Mouse (Mus musculus) kidney, adult 18-20 months (tissue): ENCODE measurements around the gene Spock3.
"Not testable (repeated sequence)": the region's sequence is repeated elsewhere in the genome, so short reads cannot be mapped to it uniquely, and the experiment has no call there.

Experiments
- DNase-seq: peaks from one replicate; pipeline ENCODE4 v3.0.0; 2021

Gene Spock3

DNA sequence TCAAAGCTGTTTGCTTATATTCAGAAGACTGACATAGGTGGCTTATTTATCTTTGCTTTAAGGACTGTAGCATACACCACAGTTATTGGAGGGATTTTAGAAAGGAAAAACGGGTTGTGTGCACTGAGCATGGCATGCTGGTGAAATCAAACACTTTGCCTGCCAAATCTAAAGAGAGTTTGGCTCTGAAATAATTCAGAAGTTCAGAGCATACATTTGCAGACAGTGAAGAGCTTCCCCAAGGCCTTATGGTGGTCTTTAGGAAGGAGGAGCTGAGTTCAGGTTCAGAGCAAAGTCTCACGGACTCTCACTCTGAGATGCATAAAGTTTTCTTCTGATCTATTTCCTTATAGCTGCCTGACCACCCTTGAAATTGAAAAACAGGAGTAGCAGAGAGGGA lies at the start of gene Spock3:
TSS of gene Spock3 (plus strand) at position 301 of the 400 bp plus-strand sequence.
- no peak for DNase-seq

DNA sequence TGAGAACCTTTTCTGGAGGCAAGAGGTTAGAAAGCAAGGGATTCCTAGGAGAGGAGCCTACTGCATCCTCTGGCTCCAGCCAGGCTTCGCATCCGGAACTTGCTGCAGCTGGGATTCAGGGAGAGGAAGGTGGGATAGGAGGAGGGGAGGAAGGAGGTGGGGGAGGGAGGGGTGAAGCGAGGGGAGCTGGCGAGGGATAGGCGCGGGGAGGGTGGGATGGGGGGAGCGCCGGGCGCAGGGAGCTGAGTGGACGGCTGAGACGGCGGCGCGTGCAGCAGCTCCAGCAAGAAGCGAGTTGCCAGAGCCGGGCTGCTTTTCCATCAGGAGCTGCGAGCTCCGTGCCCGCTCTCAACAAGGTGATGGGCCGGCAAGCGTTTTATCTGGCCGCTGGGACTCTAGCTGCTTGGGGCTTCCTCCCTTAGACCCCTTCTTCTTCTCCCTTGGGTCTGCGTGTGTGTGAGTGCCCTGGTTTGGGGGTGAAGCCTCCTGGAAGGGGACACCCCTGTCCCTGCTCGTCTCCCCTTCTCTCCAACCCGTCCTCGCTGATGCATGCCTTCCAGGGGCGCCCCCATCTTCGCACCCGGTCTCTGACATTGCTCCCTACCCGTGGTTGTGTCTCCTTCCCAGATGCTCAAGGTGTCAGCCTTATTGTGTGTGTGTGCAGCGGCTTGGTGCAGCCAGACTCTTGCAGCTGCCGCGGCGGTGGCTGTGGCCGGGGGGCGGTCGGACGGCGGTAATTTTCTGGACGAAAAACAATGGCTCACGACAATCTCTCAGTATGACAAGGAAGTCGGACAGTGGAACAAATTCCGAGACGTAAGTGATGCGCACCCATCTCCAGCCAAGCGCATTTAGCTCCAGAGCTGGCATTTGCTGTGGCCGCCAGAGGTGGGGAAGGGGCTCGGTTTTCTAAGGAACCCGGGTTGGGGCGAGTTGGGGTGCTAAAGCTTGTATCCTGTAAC lies 645 bp downstream of the Spock3 start:
- no peak for DNase-seq

DNA sequence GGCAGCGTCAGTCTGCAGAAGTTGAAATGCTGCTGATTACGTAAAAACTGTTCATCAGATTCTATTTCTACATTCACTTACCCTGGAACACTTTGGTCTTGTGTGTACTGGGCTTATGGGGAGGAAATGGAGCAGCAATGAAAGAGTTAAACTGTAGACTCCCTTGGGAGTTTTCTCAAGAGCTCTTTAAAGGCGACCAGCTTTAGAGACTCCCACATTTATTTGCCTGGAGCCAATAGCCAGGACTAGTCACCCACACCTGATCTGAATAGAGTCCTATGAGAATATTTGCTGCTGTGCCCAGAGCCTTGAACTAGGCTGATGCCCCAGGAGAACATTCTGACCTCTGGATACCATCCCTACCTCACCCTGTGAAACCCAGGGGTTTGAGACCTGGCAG lies 1.7 kb downstream of the Spock3 start:
- DNase-seq, result no peak

DNA sequence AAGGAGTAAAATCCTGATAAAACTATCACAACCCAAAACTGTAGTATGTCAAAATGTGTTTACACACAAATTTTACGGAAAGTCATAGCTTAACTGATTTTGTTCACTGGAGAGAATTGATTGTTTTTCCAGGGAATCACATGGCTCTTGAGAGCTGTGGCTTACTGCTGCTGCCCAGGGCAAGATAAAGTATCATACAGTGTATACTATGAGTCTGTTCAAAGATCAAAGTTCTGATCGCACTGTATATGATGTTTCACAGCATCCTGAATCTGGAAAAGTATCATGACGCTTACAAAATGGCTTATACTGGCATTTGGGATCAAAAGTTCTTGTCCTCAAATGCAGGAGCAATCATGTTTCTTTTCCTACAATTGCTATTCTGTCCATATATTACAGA lies 11.8 kb downstream of the Spock3 start:
- DNase-seq, result no peak

DNA sequence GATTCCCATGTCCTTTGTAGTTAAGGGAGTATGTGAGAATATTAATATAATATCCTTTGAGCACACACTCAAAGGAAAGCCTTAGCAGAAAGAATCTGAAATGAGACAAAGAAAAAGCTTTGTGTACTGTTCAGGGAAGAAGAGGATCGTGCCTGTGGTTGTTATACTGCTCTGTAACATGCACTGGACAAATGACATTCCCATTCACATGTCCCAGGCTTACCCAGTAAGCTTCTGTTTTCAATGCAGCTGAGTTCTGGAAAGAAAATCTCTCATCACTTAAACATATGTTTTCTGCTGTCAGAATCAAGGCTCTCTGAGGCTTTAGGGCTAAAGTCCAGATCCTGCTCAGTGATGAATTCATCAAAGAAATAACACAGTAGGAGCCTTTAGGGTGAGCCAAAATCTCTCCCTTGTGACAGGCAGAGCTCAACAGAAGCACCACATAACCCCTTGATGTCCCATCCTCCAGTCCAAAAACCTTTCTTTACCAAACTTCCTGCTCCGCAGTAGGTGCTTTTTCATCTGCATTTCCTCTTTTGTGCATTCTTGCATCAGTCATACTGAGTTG lies 19.1 kb downstream of the Spock3 start:
- no peak for DNase-seq

DNA sequence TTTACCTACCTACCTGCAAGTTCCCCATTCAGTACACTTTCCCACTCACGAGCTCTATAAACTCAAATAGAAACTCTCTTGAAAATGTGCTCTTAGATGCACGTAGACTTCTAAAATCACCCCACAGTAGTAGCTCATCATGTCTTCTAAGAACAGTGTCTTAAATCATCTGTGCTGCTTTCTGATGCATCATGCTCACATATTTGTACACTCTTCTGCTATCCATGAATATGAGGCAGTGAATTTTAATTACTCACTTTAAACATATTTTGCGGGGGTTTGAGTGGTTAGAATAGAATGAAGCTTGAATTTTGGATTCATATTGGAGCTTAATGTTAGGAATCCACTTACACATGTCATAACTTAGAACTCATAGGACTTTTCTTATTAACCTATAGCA lies 138.2 kb downstream of the Spock3 start:
- DNase-seq, result no peak

DNA sequence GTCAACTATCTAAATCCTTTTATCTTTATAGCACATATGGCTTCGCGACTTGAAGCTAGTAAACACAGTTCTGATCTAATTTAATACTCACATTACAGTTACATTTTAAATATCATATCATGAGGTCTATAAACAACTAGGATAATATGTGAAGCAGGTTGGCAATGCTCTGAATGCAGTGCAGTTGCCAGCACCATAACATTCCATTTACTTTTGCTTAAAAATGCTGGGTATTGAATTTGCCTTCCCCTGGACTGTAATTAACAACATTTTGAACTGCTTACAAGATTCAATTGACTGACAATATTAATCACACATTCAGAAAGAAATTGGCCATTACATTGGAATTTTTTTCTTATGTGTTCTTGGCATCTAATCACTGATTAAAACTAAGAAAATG lies 147.4 kb downstream of the Spock3 start:
- DNase-seq, result no peak

DNA sequence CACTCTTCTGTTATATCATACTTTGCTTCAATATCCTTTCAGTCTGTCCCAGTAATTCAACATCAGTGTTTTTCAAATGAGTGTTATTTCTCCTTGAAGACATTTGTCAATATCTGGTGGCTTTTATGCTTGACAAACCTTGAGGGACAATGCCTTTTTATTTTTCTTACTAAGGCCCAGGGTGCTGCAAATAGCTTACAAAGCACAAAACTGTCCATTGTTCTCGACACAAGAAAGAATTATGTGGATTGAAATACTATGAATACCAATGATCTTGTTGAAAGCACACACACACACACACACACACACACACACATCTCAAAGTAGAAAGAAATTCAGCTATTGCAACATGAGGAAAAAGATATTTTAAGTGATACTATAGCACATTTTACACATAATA lies 159.0 kb downstream of the Spock3 start:
- DNase-seq, result no peak

DNA sequence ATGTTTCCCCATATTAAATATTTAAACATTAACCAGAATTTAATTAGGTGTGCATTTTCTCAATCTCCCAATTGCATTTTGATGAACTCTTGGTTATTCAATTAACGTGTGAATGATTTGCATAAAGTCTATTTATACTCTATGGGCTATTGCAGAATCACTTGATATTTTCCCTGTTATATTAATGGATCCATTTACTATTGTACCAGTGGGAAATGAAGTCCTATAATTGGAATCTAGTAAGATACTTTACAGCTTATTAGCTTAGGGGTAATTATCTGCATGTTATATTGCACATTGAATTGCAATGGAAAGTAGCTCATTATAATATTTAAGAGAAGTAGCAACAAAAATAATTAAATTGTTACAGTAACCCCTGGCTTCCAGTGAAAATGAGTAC lies 162.1 kb downstream of the Spock3 start:
- DNase-seq, result no peak

DNA sequence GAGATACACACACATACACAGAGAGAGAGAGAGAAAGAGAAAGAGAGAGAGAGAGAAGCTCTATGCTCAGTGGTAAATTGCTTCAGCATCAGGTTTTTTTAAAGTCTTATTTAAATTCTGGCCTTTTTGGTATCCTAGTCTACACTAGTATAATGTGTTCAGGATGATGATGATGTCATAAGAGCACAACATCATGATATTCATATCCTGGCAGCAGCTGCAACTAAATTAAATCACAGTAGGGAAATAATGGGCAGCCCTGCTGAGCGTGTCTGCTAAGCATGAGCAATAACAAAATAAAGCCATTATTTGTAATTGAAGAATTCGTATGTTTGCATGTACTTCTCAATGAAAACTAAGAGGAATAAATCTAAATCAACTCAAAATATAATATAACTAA lies 169.7 kb downstream of the Spock3 start:
- no peak for DNase-seq

DNA sequence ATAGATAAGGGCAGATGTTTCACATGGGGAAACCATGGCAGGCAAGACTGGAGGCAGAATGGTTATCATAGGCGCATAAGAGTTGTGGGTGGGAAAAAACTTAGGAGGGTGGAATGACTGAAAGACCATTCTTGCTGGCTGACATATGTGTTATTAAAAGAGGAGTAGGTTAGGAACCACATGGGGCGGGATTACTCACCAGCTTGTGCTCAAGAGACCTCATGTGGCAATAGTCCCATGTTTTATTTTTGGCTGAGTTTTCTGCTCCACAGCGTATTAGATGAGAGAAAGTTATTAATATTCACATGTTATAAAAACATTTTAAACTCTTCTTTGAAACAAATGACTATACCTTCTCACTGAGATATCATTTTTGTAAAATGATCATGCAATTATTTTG lies 184.6 kb downstream of the Spock3 start:
- no peak for DNase-seq

DNA sequence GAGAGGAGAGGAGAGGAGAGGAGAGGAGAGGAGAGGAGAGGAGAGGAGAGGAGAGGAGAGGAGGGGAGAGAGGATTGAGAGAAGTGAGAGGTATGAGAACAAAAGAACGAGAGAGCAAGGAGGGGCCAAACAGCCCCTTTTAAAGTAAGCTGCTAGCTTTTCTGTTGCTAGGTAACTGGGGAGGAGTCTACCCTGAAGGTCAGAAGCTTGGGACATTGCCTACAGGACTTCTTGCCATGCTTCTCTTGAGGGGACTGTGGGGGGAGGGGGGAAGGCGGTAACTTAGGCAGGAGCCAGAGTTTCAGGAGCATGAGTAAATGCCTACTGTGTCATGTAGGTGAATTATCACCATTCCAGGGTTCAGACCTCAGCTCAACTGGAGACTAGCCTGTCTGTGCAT lies 213.1 kb downstream of the Spock3 start:
- not testable (repeated sequence) for DNase-seq

DNA sequence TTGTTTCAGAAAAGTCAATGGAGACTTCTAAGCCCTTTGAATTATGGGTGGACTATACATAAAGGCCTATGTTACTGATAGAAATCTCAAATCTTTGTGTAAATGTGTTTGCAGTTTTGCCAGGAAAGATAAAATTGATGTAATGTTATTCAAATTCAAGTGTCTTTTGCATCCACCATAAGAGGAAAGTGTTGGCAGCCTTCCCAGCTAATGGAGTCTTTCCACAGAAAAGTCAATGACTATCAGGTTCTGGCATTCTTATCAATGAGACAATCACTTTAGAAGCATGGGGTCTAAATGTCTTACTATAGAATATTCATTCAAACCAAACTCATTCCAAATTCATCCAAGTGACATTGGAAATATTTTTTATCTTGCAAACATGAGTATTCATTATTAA lies 214.5 kb downstream of the Spock3 start:
- no peak for DNase-seq

DNA sequence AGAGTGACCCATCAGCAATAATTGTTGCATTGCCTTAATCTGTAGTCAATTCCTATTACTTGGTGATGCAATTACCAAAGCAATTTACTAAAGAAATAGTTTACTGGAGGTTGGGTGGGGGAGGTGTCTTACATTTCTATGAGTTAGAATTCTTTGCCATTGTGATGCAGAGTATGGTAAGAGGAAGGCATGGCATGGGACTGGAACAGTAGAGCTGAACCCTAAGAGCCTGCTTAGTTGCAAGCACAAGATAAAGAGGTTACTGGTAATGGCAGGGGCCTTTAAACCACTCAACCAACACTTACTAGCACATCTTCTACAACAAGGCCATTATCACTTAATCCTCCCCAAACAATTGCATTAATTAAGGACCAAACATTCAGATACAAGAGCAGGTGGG lies 219.1 kb downstream of the Spock3 start:
- no peak for DNase-seq

DNA sequence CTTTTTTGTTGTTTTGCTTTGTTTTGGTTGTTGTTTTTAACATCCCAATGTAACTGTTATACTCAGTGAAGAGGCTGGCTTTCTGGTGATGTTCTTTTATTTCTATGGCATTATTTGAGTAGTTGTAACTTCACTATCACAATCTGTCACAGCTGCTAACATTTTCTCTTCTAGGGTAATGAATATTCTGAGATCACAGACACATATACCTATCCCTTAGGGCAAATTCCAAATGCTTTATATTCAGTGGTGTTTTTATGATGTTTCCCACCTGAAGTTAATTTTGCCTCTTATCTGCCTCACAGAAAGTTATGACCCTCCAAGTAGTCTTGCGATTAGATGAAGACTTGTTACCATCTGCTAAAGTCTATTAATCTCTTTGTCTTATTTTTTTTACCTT lies 230.5 kb downstream of the Spock3 start:
- no peak for DNase-seq

DNA sequence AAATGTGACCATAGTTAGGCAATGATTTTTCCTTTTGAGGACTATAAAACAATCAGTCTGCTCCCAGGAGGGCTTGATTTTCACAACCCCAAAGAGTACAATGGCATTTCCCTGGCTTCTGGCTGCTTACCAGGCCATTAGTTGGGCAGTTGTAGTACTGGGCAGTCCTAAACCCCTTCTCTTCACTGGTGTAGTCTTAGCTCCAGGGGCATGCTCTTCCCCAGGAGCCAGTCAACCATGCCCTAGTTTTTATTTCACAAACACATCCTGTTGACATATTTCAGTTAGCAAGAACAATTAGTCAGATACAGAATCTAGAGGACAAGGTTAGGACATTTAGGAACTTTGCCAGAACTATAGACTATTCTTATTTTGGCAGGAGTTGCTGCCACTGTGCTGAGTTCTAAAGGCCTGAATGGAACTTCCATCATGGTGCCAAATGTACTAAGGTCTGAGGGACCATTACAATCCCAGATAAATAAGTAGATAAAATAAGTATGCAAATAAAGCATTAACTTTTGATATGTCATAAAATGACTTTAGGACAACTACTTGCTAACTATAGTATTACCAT lies 308.1 kb downstream of the Spock3 start:
- DNase-seq, result no peak

DNA sequence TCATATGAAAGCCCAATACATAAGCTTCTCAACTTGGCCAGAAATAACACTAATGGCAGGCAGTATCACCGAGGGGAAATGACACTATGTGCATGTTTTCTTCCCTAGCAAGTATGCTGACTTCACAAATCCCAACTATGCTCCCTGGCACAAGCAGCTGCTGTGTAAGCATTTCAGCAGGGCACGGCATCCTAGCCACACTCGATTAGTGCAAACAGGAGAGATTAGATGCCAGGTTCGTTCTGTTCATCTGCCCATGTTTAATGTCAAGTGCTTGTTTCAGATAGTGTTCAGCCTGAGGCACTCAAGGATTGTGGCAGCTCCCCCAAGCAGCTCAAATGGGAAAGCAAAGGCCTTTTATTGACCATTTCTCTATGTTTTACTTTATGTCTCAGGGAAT lies 311.7 kb downstream of the Spock3 start:
- no peak for DNase-seq

DNA sequence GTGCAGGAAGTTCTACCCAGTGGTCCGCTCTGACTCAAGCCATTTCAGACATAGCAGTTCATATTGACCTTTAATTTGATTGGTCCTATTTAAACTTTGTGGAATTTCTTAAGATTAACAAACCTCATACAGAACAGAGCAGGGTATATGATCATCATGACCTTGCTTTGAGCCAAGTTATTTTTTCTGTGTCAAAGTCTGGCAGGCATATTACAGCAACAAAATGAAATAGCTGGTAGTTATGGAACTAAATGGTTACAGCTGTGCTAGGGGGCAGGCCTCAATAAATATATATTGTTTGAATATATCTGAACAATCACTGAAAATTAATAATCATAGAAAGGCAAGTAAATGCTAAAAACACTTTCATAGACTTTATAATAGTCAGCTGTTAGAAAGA lies 384.6 kb downstream of the Spock3 start:
- DNase-seq, result no peak

DNA sequence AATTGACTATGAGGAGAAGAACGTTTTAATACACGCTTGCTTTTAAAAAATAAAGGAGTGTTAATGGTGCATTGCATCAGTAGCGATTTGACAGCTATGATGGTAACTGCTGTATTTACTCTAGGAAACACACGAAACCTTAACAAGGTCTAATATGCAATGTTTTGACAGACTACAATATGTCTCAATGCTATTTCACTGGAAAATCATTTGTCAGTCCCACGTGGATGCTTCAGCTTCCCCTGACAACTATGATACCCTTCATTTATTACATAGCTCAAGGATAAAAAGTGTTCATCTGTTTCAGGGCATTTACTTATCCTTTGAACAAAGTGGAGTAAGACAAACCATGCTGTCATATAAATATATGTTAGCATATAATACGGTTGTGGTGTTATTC lies 417.8 kb downstream of the Spock3 start:
- DNase-seq, result no peak

DNA sequence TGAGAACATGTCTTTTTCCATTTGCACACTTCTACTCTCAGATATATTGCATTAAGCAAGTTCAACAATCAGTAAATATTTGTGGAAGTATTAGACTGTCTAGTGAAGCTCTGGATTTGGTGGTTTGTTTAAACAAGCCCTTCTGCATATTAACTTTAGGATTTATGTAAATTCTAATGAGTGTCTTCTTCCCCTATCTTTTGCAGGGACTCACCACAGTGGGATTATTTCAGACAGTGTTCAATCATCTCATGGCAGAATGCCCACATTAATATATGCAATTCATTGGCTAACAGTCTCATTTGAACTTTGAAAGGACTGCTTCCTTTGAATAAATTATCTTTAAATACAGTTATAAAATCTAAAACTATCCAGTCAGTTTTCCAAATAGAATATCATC lies 446.9 kb downstream of the Spock3 start:
- no peak for DNase-seq
